In the genomic region with DNA sequence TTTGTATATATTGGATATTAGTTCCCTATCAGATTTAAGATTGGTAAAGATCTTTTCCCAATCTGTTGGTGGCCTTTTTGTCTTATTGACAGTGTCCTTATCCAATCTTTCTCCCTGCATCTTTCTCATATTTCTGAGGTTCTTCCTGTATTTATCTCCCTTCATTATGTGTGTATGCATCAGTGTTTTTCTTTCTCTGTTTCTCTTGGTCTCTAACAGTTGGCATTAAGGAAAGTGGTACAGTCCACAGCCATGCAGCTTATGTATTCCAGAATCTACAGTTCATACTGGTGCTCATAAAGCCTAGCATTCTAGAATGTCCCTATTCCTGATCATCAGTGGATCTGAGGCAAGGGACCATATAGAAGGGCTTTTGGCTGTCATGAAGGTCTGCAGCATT, we compare ENCODE assay signal across 38 mouse cellular contexts. TPM values are rescaled to one million over a fixed set of nuclear protein-coding genes. Genes with fewer than 3 reads are reported as not detected.
"Had no signal": no experiment of that assay in that cellular context is flagged by ENCODE, and none has a peak within 500 bp of the region (broad histone marks: within the 10 kb centered on the region; RNA-seq: fewer than 3 reads in every experiment).

TSS of gene Spaca5 (plus strand) at position 301 of the 400 bp plus-strand sequence.

- H3K36me3 ChIP-seq: limb, embryonic 10.5 days; limb, embryonic 12.5 days; limb, embryonic 13.5 days; limb, embryonic 15.5 days; liver, embryonic 12.5 days; liver, embryonic 13.5 days; liver, embryonic 15.5 days; lung, embryonic 15.5 days; midbrain, embryonic 10.5 days; midbrain, embryonic 12.5 days; midbrain, embryonic 13.5 days; midbrain, embryonic 15.5 days had no signal

- DNase-seq: left cerebral cortex, postnatal 4 days; liver; liver, embryonic 13.5 days; liver, postnatal 0 days; lung, adult 18-20 months; lung, adult 2 months; lung, embryonic 14.5 days; lung, postnatal 10 days; lung, postnatal 14 days; lung, postnatal 36 days; lung, postnatal 4 days; midbrain, embryonic 14.5 days had no signal

- H3K4me1 ChIP-seq: limb, embryonic 10.5 days; limb, embryonic 12.5 days; limb, embryonic 13.5 days; limb, embryonic 15.5 days; liver, embryonic 12.5 days; liver, embryonic 13.5 days; liver, embryonic 15.5 days; lung, embryonic 15.5 days; megakaryocyte, embryonic 14.5 days; midbrain, embryonic 10.5 days; midbrain, embryonic 12.5 days; midbrain, embryonic 13.5 days; midbrain, embryonic 15.5 days had no signal

- H3K27ac ChIP-seq: left cerebral cortex, adult 2 months; limb, embryonic 10.5 days; limb, embryonic 12.5 days; limb, embryonic 13.5 days; limb, embryonic 15.5 days; liver, embryonic 12.5 days; liver, embryonic 13.5 days; liver, embryonic 14.5 days; liver, embryonic 15.5 days; lung, embryonic 15.5 days; macrophage; midbrain, embryonic 10.5 days; midbrain, embryonic 12.5 days; midbrain, embryonic 13.5 days; midbrain, embryonic 15.5 days had no signal

- H3K27me3 ChIP-seq: limb, embryonic 12.5 days; limb, embryonic 13.5 days; limb, embryonic 15.5 days; liver, embryonic 12.5 days; liver, embryonic 13.5 days; liver, embryonic 15.5 days; lung, embryonic 15.5 days; megakaryocyte, embryonic 14.5 days; midbrain, embryonic 12.5 days; midbrain, embryonic 13.5 days; midbrain, embryonic 15.5 days had no signal

- H3K4me3 ChIP-seq: left cerebral cortex, adult 2 months; limb, embryonic 10.5 days; limb, embryonic 12.5 days; limb, embryonic 13.5 days; limb, embryonic 15.5 days; liver, embryonic 12.5 days; liver, embryonic 13.5 days; liver, embryonic 15.5 days; lung, embryonic 15.5 days; megakaryocyte, embryonic 14.5 days; midbrain, embryonic 10.5 days; midbrain, embryonic 12.5 days; midbrain, embryonic 13.5 days; midbrain, embryonic 15.5 days; myocyte had no signal

RNA-seq across cellular contexts. Expression of gene Spaca5, which starts in this region (rescaled TPM):
- polyA plus RNA-seq: limb, embryonic 10.5 days; limb, embryonic 11.5 days; limb, embryonic 12.5 days; limb, embryonic 13.5 days; limb, embryonic 14.5 days; limb, embryonic 15.5 days; liver, adult 2 months; liver, embryonic 11.5 days; liver, embryonic 12.5 days; liver, embryonic 13.5 days; liver, embryonic 14.5 days; liver, embryonic 15.5 days; liver, embryonic 16.5 days; liver, postnatal 0 days; lung, adult 2 months; lung, embryonic 14.5 days; lung, embryonic 15.5 days; lung, embryonic 16.5 days; lung, postnatal 0 days; macrophage; midbrain, embryonic 10.5 days; midbrain, embryonic 11.5 days; midbrain, embryonic 12.5 days; midbrain, embryonic 13.5 days; midbrain, embryonic 14.5 days; midbrain, embryonic 15.5 days; midbrain, embryonic 16.5 days; midbrain, postnatal 0 days; myocyte had no signal
